Comparison of ENCODE assay signal across 8 mouse cellular contexts in genomic region chr14:105427474-105427901, GRCm38 (mm10).
DNase-seq lines count a peak whose midpoint lies in the region; ATAC-seq lines count a peak whose summit lies in the region.

No protein-coding gene starts in this region.

- peak; percentile 38 for DNase-seq in urinary bladder, postnatal 14 days (ENCODE audit: low spot score)
- no peak for DNase-seq in urinary bladder, postnatal 4 days (ENCODE audit: low spot score in 2 of 2)
- peak; percentile 27 for DNase-seq in forebrain, embryonic 10.5 days (ENCODE audit: extremely low spot score, low spot score)
- DNase-seq in kidney, adult 8-10 months = peak; percentile 60 to 62
- peak; percentile 19 for DNase-seq in right cerebral cortex, adult 18-20 months
- no peak for DNase-seq in adrenal gland, adult 8-10 months
- DNase-seq in adrenal gland, adult (ENCODE audit: inconsistent age in 2 of 2, low spot score in 1 of 2) = no peak

- H3K9ac ChIP-seq in liver, embryonic 12.5 days = no peak overlapping the region

- peak; percentile 68 for ATAC-seq in liver, embryonic 12.5 days

- no peaks in the 10 kb centered on the region for H3K9me3 ChIP-seq in forebrain, embryonic 10.5 days
- no peaks in the 10 kb centered on the region for H3K9me3 ChIP-seq in liver, embryonic 12.5 days (replicated peaks)

- peak overlapping the region; percentile 23; the same call in 1 of the 2 replicates for H3K4me2 ChIP-seq in liver, embryonic 12.5 days

- peak overlapping the region; percentile 16; the same call in 1 of the 2 replicates for H3K4me3 ChIP-seq in forebrain, embryonic 10.5 days
- H3K4me3 ChIP-seq in liver, embryonic 12.5 days = no peak overlapping the region

- H3K36me3 ChIP-seq in forebrain, embryonic 10.5 days (replicated peaks) = no peaks in the 10 kb centered on the region
- no peaks in the 10 kb centered on the region for H3K36me3 ChIP-seq in liver, embryonic 12.5 days

- H3K27ac ChIP-seq in forebrain, embryonic 10.5 days = 0 out of 2 replicates have a peak overlapping the region, but pooled peaks have one; percentile 20
- H3K27ac ChIP-seq in liver, embryonic 12.5 days = no peak overlapping the region

- 36% methylated on average over 17 of the region's 17 CpGs for WGBS in forebrain, embryonic 10.5 days
- 49% methylated on average over 17 of the region's 17 CpGs for WGBS in liver, embryonic 12.5 days (ENCODE audit: insufficient replicate concordance)

- peaks cover 23% of the 10 kb centered on the region for H3K27me3 ChIP-seq in forebrain, embryonic 10.5 days (ENCODE audit: poor library complexity, severe bottlenecking)
- no peaks in the 10 kb centered on the region for H3K27me3 ChIP-seq in liver, embryonic 12.5 days (replicated peaks)

- H3K4me1 ChIP-seq in forebrain, embryonic 10.5 days = peaks cover 18% of the 10 kb centered on the region
- H3K4me1 ChIP-seq in liver, embryonic 12.5 days = 0 out of 2 replicates have a peak, but pooled peaks cover 3% of the 10 kb centered on the region

Comparison
In these comparisons a context has a peak if more than half of its experiments do, and no peak if none do; other contexts are left out.
1. DNase-seq: peak in urinary bladder, postnatal 14 days (single experiment), forebrain, embryonic 10.5 days (single experiment), kidney, adult 8-10 months (2 of 2) and right cerebral cortex, adult 18-20 months (single experiment); none in urinary bladder, postnatal 4 days (0 of 2), adrenal gland, adult 8-10 months (single experiment) and adrenal gland, adult (0 of 2).